Mouse (Mus musculus) neural tube, embryonic 14.5 days (tissue): ENCODE data around the gene Ap1s3. TPM values are rescaled to one million over a fixed set of nuclear protein-coding genes. Genes with fewer than 3 reads are reported as not detected.

Experiments used
- ATAC-seq: fragments of 200-750 bp; cut with Nextera tagmentation; 2 replicates; pipeline ENCODE4 v1.8.0; 2017; ENCODE audit warnings: low read depth, mild to moderate bottlenecking, moderate TSS enrichment, moderate library complexity
- H3K27ac ChIP-seq: fragments of 300-500 bp; sonication (generic); 2 replicates; pipeline ENCODE4 v1.5.1; 2014; ENCODE audit warnings: low read depth, mild to moderate bottlenecking, control low read depth, low read length, moderate library complexity, mixed read lengths
- H3K27me3 ChIP-seq: fragments of 300-500 bp; sonication (generic); 2 replicates; pipeline ENCODE4 v1.6.1; 2014; ENCODE audit warnings: low read length; ENCODE audit not compliant: control insufficient read depth, insufficient read depth
- H3K36me3 ChIP-seq: fragments of 300-500 bp; sonication (generic); 2 replicates; pipeline ENCODE4 v1.6.1; 2014; ENCODE audit warnings: low read length, mixed read lengths; ENCODE audit not compliant: control insufficient read depth, insufficient read depth
- H3K4me1 ChIP-seq: fragments of 300-500 bp; sonication (generic); 2 replicates; pipeline ENCODE4 v1.6.1; 2014; ENCODE audit warnings: low read length; ENCODE audit not compliant: control insufficient read depth, insufficient read depth
- H3K4me2 ChIP-seq: fragments of 300-500 bp; sonication (generic); 2 replicates; pipeline ENCODE4 v1.6.1; 2014; ENCODE audit warnings: mild to moderate bottlenecking, low read depth, low read length, control low read depth
- H3K4me3 ChIP-seq: fragments of 300-500 bp; sonication (generic); 2 replicates; pipeline ENCODE4 v1.5.1; 2014; ENCODE audit warnings: low read depth, low read length, control low read depth, mixed read lengths
- H3K9ac ChIP-seq: fragments of 300-500 bp; sonication (generic); replicated peaks from 2 replicates; pipeline ENCODE4 v1.6.1; 2014; ENCODE audit warnings: low read depth, mild to moderate bottlenecking, control low read depth, low read length, mixed read lengths
- H3K9me3 ChIP-seq: fragments of 300-500 bp; sonication (generic); 2 replicates; pipeline ENCODE4 v1.6.1; 2016; ENCODE audit warnings: low read length; ENCODE audit not compliant: control insufficient read depth
- WGBS: fragments of 180-500 bp; shearing (Covaris S2); extraction: QIAGEN DNeasy Blood & Tissue Kit; methylation state at CpG from one replicate; pipeline ENCODE4 v1.1.7; 2014; 5-methylcytosine and 5-hydroxymethylcytosine counted together
- polyA plus RNA-seq: library from polyadenylated mRNA; unstranded; fragments of >200 nt; fragmentation: Nextera tagmentation; extraction: Ambion mirVana; gene quantifications from 2 replicates; pipeline ENCODE4 v1.2.1, GENCODE M21; 2014

Gene Ap1s3
- polyA plus RNA-seq, 1 experiment from 2014 or later, result 0.29 TPM

DNA sequence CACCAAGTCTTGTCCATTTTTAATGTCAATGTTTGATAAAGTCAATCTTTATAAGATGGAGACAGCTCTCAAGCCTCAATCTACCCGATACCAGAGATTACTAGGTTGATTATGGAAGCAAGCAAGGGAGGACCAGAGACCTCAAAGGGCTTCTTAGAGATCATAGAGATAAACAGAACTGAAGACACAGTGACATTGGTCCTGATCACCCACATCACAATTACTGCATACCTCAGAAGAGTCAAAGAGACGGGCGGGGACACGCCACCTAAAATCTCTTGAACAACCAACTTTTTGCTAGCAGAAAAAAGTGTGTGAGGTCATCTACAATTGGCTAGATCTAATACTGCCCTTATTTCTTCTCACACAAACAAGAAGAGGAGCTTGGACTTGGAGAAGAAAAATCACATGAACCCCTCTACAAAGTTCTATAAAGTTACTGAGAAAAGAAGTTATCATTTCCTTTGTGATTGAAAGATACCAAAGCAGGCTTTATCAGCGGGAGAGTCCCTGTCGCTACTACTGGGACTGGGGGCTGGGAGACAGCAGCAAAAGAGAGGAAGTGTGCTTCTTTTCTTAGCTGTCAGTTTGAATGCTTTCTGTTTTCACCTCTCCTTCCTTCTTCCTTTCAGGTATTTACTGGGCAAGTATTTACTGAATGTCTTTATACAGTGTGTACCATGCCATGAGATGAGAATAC, 28.2 kb downstream of the Ap1s3 start:
- H3K27ac ChIP-seq, result no peak overlapping the region
- no peak for ATAC-seq
- 90% methylated on average over 6 of the region's 6 CpGs for WGBS
- no peaks in the 10 kb centered on the region for H3K9me3 ChIP-seq
- no peak overlapping the region for H3K9ac ChIP-seq
- H3K4me1 ChIP-seq, result no peaks in the 10 kb centered on the region
- H3K36me3 ChIP-seq, result no peaks in the 10 kb centered on the region
- H3K27me3 ChIP-seq, result no peaks in the 10 kb centered on the region
- H3K4me2 ChIP-seq, result no peak overlapping the region
- H3K4me3 ChIP-seq, result no peak overlapping the region

DNA sequence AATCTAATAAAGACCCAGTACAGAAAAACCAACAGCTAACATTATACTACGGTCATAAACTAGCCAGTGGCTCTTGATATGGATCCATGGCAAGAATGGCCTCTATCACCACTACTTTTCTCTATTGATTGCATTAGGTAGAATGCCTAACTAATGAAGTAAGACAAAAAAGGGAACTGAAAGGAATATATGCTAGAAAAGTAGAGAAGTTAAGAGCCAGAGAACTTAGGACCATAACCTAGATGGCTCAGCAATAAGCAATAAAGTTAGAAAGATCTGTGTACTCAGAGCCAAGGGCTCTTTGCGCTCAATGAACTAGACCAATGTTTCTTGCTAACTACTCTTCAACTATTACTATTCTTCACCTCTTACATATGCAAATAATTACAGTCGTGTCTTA, 29.1 kb downstream of the Ap1s3 start:
- Histone ChIP-seq H3K4me3 (no peak overlapping the region), H3K36me3 (no peaks in the 10 kb centered on the region), H3K4me2 (no peak overlapping the region), H3K4me1 (no peaks in the 10 kb centered on the region), H3K9me3 (no peaks in the 10 kb centered on the region), H3K27ac (no peak overlapping the region), H3K9ac (no peak overlapping the region), H3K27me3 (no peaks in the 10 kb centered on the region)
- ATAC-seq, result no peak
- 94% methylated on average over 3 of the region's 3 CpGs for WGBS

DNA sequence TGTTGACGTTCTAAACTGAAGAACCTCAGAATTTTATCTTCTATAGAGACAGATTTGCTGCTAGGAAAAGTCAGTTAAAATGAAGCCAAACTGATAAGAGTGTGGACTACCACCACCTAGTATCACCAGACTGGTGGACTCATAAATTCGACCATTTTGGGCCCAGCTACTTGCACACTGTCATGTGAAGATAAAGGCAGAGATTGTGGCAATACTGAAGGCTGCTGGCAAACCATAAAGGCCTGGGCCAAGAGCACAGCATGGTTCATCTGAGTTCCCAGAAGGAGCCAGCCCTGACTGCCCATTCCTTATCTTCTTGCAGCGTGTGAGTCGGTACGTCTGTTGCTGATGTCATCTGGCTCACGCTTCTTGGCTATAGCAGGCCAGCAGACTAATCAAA, 30.4 kb downstream of the Ap1s3 start:
- ATAC-seq, result no peak
- Histone ChIP-seq H3K27me3 (no peaks in the 10 kb centered on the region), H3K4me3 (no peak overlapping the region), H3K36me3 (no peaks in the 10 kb centered on the region), H3K4me1 (no peaks in the 10 kb centered on the region), H3K27ac (no peak overlapping the region), H3K9me3 (no peaks in the 10 kb centered on the region), H3K4me2 (no peak overlapping the region), H3K9ac (no peak overlapping the region)
- WGBS, result 89% methylated on average over 6 of the region's 6 CpGs

DNA sequence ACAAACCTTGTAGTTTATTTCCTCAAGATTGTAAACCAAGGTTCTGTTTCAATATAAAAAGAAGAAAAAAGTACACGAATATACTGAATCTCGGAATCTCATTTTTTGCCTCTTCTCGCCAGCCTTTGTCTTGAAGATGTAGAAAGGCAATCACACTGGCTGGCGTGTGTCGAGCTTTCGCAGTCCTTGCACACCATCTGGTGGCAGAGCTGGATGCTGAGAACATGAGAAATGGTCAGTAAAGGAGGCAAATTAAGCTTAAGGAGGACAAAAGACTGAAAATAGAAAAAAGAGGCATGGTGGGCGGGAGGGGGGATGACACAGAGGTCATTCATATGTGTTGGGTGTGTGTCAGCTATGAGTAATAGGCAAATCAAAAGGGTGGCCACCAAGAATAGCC, 31.6 kb downstream of the Ap1s3 start:
- WGBS, result 62% methylated on average over 7 of the region's 7 CpGs
- Histone ChIP-seq H3K4me3 (no peak overlapping the region), H3K36me3 (no peaks in the 10 kb centered on the region), H3K4me1 (no peaks in the 10 kb centered on the region), H3K27ac (no peak overlapping the region), H3K9ac (no peak overlapping the region), H3K9me3 (no peaks in the 10 kb centered on the region), H3K4me2 (no peak overlapping the region), H3K27me3 (no peaks in the 10 kb centered on the region)
- peak; percentile 91 for ATAC-seq

DNA sequence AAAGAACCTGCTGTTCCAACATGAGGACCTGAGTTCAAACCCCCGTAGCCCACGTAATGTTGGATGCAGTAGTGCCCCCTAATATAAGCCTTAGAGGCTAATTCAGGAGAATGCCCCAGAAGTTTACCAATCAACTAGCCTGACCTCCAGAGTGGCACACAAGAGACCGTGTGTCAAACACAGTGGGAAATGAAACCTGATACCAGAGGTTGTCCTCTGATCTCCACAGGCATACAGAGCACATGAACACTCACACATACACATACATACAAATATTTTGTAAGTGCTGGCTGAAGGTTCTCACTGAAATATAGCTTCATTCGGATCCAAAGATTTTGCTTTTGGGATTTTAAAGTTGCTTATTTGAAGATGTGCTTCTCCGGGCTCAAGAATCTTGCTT, 32.1 kb downstream of the Ap1s3 start:
- Histone ChIP-seq H3K9ac (no peak overlapping the region), H3K9me3 (no peaks in the 10 kb centered on the region), H3K4me3 (no peak overlapping the region), H3K4me2 (no peak overlapping the region), H3K27me3 (no peaks in the 10 kb centered on the region), H3K4me1 (no peaks in the 10 kb centered on the region), H3K27ac (no peak overlapping the region), H3K36me3 (no peaks in the 10 kb centered on the region)
- WGBS, result 79% methylated on average over 5 of the region's 5 CpGs
- ATAC-seq, result no peak

DNA sequence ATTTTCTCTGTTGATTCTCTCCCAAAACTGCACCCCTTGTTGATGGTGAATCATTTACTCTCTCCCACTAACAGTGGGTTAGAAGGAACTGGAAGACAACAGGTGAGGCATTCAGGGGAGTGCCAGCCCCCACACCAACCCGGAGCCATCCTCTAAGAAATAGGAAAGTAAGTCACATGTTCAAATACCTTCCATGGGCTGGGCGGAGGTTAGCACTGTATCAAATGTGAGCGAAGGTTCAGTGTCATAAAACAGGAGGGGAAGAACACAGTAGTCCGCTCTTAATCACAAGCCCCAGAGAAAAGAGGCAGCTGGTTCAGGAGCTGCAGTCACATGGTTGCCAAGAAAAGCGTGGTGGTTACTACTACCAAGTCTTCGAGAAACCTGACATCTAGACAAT, 32.7 kb downstream of the Ap1s3 start:
- Histone ChIP-seq H3K4me3 (no peak overlapping the region), H3K9ac (no peak overlapping the region), H3K27me3 (no peaks in the 10 kb centered on the region), H3K4me1 (no peaks in the 10 kb centered on the region), H3K36me3 (no peaks in the 10 kb centered on the region), H3K9me3 (no peaks in the 10 kb centered on the region), H3K4me2 (no peak overlapping the region), H3K27ac (no peak overlapping the region)
- WGBS, result 86% methylated on average over 6 of the region's 6 CpGs
- no peak for ATAC-seq

DNA sequence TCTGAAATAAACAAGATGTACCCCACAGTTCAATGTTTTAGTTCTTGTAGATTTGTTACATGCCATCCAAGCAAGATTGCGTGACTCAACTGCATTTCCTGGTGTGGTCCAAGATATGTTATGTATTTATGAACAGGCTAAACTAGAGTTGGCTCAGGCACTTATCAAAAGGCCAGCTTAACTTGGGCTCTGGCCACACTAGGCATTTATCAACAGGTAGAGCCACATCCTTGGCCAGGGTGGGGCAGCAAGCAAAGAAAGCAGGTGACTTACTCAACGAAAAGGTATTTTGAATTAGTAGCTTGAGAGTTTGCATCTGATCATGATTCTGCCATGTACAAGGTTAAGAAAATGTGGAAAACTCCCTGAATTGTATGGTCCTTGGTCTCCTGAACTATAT, 34.0 kb downstream of the Ap1s3 start:
- Histone ChIP-seq H3K27me3 (no peaks in the 10 kb centered on the region), H3K4me3 (no peak overlapping the region), H3K36me3 (no peaks in the 10 kb centered on the region), H3K9ac (no peak overlapping the region), H3K4me1 (no peaks in the 10 kb centered on the region), H3K9me3 (no peaks in the 10 kb centered on the region), H3K27ac (no peak overlapping the region), H3K4me2 (no peak overlapping the region)
- 97% methylated on average over 2 of the region's 2 CpGs for WGBS
- no peak for ATAC-seq

DNA sequence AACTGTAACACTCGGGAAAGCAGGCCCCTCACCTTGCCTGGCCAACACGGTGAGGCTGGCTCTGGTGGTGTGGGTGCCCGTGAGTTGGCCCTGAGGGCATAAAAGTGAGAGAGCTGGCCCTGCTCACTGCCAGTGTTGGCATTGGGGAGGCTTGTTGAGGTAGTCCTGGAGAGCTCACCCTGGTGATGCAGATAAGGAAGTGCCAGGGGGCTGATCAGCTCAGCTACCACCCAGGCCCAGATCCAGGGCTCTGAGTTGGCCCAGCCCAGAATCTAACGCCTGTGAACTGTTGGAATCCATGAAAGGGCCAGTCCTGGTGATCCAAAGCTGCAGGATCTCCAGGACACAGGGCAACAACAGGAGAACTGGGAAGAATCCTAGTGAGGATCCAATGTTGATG, 40.3 kb downstream of the Ap1s3 start:
- Histone ChIP-seq H3K9me3 (no peaks in the 10 kb centered on the region), H3K27me3 (no peaks in the 10 kb centered on the region), H3K9ac (no peak overlapping the region), H3K4me3 (no peak overlapping the region), H3K36me3 (no peaks in the 10 kb centered on the region), H3K27ac (no peak overlapping the region), H3K4me2 (no peak overlapping the region), H3K4me1 (no peaks in the 10 kb centered on the region)
- ATAC-seq, result no peak
- WGBS, result 90% methylated on average over 4 of the region's 4 CpGs

DNA sequence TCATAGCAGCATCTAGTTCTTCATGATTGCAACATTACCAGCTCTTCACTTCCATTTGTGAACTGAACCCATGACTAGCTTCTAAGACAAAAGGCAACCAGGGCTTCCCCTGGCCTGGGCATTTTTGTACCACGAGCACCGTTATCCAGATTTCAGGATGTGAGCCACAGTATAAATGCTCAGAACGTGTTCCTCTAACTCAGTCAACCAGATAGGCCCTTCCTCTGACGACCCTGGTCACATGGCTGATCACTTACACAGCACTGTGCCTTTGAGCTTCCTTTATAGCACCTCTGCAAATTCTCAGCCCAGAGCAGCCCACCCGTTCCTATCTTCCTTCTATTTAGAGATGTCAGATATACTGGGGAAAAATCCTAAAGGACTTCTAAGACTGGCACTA, 42.0 kb downstream of the Ap1s3 start:
- no peaks in the 10 kb centered on the region for H3K36me3 ChIP-seq
- H3K27me3 ChIP-seq, result no peaks in the 10 kb centered on the region
- no peak for ATAC-seq
- H3K27ac ChIP-seq, result no peak overlapping the region
- H3K4me1 ChIP-seq, result no peaks in the 10 kb centered on the region
- 76% methylated on average over 5 of the region's 5 CpGs for WGBS
- no peaks in the 10 kb centered on the region for H3K9me3 ChIP-seq
- no peak overlapping the region for H3K4me2 ChIP-seq
- H3K4me3 ChIP-seq, result no peak overlapping the region
- H3K9ac ChIP-seq, result no peak overlapping the region
